Mouse (Mus musculus): ENCODE measurements around the gene Susd4.

DNA sequence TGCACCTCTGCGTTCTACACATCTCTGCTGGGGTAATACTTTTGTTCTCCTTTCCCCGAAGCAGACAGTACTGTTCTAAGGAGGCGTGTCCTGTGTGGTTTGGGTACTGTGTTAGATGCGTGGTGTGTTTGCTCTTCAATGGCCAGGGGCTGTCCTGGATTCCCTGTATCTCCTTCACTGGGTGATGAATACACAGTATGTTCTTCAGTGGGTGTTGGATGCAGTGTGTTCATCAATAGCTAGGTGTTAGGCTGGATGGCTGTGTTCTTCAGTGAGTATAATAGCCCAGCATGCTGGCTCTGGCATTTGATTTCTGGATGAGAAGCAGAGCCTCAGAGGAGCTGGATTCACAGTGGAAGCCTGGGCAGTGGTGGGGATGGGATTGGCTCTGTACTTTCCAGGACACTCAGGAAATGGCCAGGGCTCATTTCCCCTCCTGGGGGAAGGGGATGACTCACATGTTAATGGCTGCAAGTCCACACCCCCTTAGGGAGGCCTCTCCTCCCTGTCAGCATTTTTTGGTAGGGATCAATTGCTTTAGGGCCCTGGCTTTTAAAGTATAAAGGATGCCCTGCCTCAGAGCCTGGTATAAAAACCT, 75.8 kb downstream of the Susd4 start:
- TF ChIP-seq CTCF (IDR thresholded peaks at IDR 0.05; ENCODE audit: borderline replicate concordance, extremely low read depth, insufficient read depth, insufficient read length) = no peak
- no peak for TF ChIP-seq POLR2A (IDR thresholded peaks at IDR 0.05; ENCODE audit: borderline replicate concordance, extremely low read depth, insufficient read depth, insufficient read length, poor library complexity, severe bottlenecking)

Data from brain, embryonic 14.5 days (tissue).